Mouse (Mus musculus) stomach, postnatal 0 days (tissue): Measurements from ENCODE around the gene Trem1.

ENCODE experiments used
- CTCF ChIP-seq: IDR thresholded peaks from 2 replicates; pipeline ENCODE4 v1.5.1; 2016; ENCODE audit warnings: antibody characterized with exemption, low read depth, mild to moderate bottlenecking, moderate library complexity
- EP300 ChIP-seq: optimal IDR thresholded peaks from 2 replicates; pipeline ENCODE3; 2016; ENCODE audit warnings: antibody characterized with exemption

- TF ChIP-seq CTCF (no peak), EP300 (no peak)
Observed at GRCm38 (mm10) chr17:48215429-48215828, 17.1 kb upstream of the Trem1 start.
